Mouse (Mus musculus) fibroblast of lung, adult 2 months (primary cell): ENCODE results near the gene Slc10a2.
"Not testable (repeated sequence)": the region's sequence is repeated elsewhere in the genome, so short reads cannot be mapped to it uniquely, and the experiment has no call there.

Experiments
- DNase-seq: peaks from one replicate; pipeline ENCODE4 v3.0.0-alpha.2; 2011; ENCODE audit warnings: low read depth

Slc10a2 gene

DNA sequence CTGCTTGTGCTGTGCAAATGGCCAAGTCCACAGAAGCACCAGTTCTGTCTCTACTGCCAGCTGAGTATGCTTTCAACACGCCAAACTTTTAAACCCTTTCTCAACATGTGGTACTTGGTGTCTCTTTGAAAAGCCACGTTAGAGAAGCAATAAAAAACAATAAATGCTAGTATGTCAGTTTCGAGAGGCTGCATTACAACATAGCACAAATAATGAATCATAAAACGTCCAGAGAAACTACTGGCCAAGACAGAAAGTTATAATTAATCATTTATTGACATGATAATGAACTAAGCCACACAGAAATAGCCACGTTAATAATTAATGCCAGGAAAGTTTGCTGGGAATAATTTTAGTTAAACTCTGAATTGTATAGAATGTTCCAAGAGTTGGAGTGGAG lies at the start of gene Slc10a2:
TSS of gene Slc10a2 (minus strand) at position 166 of the 400 bp plus-strand sequence.
- no peak for DNase-seq

DNA sequence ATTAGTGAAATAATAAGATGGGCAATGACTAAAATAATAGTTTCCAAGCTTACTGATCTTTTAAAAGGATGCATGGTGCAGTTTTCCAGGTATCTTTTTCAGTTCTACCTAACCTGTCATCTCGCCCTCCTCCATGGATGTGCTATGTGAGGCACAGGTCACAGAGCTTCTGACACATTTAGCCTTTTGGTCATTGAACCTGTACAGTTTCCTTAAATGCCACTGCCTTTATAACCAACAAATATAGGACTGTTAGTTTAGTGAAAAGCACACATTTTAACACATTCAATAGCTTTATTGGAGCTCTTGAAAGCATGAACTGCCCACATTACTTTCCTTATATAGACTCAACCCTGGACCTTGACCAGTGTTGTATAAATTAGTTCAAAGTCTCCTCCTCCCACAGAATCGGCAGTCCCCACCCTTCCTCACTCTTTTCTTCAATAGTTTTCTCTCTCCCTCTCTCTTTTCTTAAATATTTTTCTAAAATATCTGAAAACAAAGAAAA lies 24.2 kb upstream of the Slc10a2 start:
- DNase-seq: no peak

DNA sequence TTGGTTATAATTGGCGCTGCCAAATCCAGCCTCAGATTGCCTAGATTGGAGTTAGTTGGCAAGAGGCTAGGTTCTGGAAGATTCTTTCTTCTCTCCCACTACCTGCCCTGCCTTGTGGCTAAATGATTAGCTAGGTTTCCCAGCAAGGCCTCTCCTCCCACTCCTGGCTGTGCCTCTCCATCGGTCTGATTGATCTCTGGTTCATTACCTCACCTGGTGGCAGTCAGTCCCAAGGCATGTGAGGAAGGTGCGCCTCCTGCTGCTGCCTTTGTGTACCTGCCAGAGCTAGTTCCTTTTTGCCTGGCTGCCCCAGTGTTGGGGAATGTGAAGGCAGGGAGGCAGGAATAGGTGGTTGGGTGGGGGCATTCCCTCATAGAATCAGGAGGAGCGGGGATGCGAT lies 1.7 kb upstream of the Slc10a2 start:
- DNase-seq: no peak

DNA sequence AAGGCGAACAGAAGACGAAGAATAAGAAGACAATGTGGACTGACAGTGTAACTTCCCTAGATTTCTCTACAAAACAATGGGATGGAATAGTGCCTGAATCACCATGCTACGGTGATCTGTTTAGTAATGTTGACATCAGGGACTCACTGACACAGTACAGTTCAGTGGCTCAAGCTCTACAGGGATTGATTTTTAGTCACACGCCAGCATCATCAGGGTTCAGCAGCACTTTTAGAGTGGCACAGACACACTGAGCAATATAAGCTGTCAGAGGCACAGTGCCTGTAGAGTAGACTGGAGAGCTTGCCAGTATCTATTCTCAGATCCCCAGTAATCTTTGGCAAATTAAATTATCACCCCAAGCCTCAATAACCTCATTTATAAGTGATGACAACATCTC lies 9.8 kb downstream of the Slc10a2 start:
- no peak for DNase-seq

DNA sequence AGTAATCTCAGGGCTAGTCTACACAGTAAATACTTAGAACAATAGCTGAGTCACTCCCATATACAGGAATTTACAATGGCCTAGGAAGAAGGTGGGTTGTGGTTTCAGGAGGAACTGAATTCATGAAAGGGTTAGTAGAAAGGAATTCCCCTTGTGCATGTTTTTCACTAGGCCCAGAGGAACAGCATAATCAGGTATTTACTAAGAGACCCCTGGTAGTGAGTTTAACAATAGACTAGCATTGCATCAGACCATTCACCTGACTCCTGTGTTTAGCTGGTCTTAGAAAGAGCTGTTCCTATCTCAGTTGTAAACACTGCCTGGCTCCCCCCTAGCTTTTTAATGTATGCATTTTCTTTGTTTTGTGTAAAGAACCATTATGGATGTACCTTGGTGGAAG lies 11.2 kb downstream of the Slc10a2 start:
- DNase-seq: not testable (repeated sequence)

DNA sequence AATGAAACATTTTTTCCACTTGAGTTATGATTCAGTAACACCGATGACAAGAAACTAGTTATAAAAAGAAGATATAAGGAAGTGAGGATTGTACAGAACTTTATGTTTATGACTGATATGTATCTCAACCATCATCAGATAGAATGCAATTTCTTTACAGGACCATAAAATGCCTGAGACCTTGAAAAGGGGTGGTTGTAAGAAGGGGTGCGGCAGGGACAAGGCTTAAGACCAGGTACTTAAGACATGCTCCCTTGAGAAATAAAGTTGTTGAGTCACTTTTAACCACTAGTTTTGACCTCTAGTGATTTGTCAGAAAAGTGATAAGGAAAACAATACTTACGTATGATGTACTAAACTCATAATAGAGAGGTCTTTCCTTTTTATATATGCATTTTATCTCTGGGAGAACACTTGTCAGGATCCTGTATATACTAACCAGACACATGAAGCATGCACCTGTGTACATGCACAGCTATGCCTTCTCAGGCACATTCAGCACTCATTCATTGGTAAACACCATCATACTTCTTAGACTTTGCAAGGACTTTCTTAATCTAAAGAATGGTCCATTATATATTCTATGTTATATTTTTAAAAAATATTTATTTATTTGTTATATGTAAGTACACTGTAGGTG lies 31.4 kb downstream of the Slc10a2 start:
- DNase-seq: no peak

DNA sequence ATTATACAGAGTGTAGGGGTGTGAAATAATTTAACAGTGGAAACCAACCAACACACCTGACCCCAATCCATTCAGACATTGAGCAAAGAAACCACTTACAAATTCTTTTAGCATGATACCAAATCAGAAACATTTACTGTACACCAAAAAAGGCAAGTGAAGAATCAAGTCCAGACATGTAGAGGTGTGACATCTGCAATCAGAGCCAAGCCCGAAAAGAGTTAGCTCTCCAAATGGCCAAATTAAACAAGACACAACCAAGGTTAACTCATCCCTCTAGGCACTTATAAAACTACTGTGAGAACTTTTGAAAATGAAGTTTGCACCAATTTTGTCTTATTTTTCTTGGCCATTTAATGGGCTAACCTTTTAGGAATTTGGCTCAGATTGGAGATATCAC lies 46.3 kb downstream of the Slc10a2 start:
- DNase-seq: no peak

DNA sequence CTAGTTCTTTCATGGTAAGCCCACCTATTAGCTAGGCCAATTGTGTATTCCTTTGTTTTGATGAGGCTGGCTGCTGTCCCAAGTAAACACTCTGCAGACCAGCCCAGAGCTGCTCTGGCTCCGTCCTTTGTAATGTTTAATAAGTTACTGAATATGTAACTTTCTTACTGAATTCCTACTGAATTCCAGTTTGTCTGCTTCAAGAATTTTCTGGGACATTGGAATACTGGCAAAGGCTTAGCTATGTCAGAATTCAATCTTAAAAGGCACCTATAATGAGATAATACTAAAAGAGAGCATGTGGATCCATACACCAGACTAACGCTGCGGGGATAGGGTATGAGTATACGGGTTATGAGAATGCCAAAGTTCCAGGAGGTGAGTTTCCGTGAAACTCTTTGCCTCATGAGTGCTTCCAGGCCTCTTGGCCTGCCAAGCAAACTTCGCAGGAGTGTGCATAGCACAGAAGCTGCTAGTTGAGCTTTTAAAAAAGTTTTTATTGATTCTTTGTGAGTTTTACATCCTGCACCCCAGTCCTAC lies 60.7 kb downstream of the Slc10a2 start:
- DNase-seq: not testable (repeated sequence)

DNA sequence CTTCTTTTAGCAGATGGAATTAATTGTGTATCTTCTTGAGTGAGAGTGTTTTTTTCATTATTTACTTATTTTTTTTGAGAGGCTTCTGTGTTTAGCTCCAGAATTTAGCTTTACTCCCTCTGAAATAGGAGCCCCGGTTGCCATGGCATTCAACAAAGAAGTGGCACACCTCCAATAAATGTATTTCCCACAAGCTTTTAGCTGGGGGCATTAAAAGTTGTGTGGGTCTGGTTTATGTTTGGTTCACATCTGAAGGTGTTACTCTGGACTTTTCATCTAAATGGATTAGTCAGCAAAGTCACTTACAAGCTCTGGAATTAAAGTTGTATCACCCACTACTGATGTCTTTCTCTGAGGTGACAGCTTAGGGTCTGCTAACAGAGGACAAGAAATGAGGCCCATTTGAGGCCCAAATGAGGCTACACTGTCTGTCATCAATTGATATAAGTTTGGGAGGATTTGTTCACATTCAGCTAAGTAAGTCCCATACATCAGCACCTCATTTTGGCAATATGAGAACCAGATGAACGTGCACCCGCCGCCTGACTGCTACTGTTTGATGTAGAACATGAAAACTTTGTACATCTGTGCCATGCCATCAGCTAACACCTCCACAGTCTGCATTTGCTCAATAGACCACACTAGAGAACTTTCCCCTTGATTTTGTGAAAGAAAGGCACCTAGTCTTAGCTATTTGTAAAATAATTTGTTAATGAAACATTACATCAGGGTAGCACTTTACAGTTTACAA lies 66.2 kb downstream of the Slc10a2 start:
- no peak for DNase-seq
